Mouse (Mus musculus) hindbrain, embryonic 15.5 days (tissue): Measurements from ENCODE around the gene Il22ra1. TPM values are rescaled to one million over a fixed set of nuclear protein-coding genes. Genes with fewer than 3 reads are reported as not detected.

ENCODE experiments used
- ATAC-seq: fragments of 200-750 bp; cut with Nextera tagmentation; 2 replicates; pipeline ENCODE4 v1.8.0; 2017; ENCODE audit warnings: low read depth, moderate number of reproducible peaks, moderate TSS enrichment; ENCODE audit not compliant: low FRiP score
- H3K27ac ChIP-seq: fragments of 300-500 bp; sonication (generic); replicated peaks from 2 replicates; pipeline ENCODE4 v1.5.1; 2015; ENCODE audit warnings: mild to moderate bottlenecking, inconsistent platforms
- H3K27me3 ChIP-seq: fragments of 300-500 bp; sonication (generic); 2 replicates; pipeline ENCODE4 v1.6.1; 2015; ENCODE audit warnings: control low read depth, inconsistent platforms
- H3K36me3 ChIP-seq: fragments of 300-500 bp; sonication (generic); 2 replicates; pipeline ENCODE4 v1.6.1; 2015; ENCODE audit warnings: control low read depth, inconsistent platforms
- H3K4me1 ChIP-seq: fragments of 300-500 bp; sonication (generic); replicated peaks from 2 replicates; pipeline ENCODE4 v1.6.1; 2015; ENCODE audit warnings: control low read depth, inconsistent platforms
- H3K4me2 ChIP-seq: fragments of 300-500 bp; sonication (generic); 2 replicates; pipeline ENCODE4 v1.6.1; 2015; ENCODE audit warnings: moderate library complexity, mild to moderate bottlenecking, inconsistent platforms
- H3K4me3 ChIP-seq: fragments of 300-500 bp; sonication (generic); 2 replicates; pipeline ENCODE4 v1.5.1; 2015; ENCODE audit warnings: mild to moderate bottlenecking, inconsistent platforms
- H3K9ac ChIP-seq: fragments of 300-500 bp; sonication (generic); 2 replicates; pipeline ENCODE4 v1.6.1; 2015; ENCODE audit warnings: inconsistent platforms
- H3K9me3 ChIP-seq: fragments of 300-500 bp; sonication (generic); 2 replicates; pipeline ENCODE4 v1.6.1; 2016; ENCODE audit warnings: control low read depth, inconsistent platforms
- WGBS: fragments of 180-500 bp; shearing (Covaris S2); methylation state at CpG from one replicate; pipeline ENCODE4 v1.1.7; 2015; 5-methylcytosine and 5-hydroxymethylcytosine counted together
- polyA plus RNA-seq: library from polyadenylated mRNA; unstranded; fragments of >200 nt; fragmentation: Nextera tagmentation; extraction: Ambion mirVana; gene quantifications from 2 replicates; pipeline ENCODE4 v1.2.1, GENCODE M21; 2015

Gene Il22ra1
- polyA plus RNA-seq = not detected in 2 replicates

GRCm38 (mm10) chr4:135727817-135728216 lies at the start of gene Il22ra1:
Il22ra1 (plus strand) TSS chr4:135728172.
- no peak within 1 kb of the TSS for H3K27ac ChIP-seq
- H3K9ac ChIP-seq = no peak within 1 kb of the TSS
- H3K4me2 ChIP-seq = no peak within 1 kb of the TSS
- no peaks in the 10 kb centered on the region for H3K9me3 ChIP-seq
- 68% methylated on average over 14 of the region's 14 CpGs for WGBS
- no peaks in the 10 kb centered on the region for H3K27me3 ChIP-seq
- no peaks in the 10 kb centered on the region for H3K4me1 ChIP-seq
- no peaks in the 10 kb centered on the region for H3K36me3 ChIP-seq
- no peak within 1 kb of the TSS for H3K4me3 ChIP-seq
- no peak for ATAC-seq

GRCm38 (mm10) chr4:135679316-135679715 lies 48.7 kb upstream of the Il22ra1 start:
- Histone ChIP-seq H3K4me2 (no peak overlapping the region), H3K36me3 (no peaks in the 10 kb centered on the region), H3K9me3 (no peaks in the 10 kb centered on the region), H3K4me3 (no peak overlapping the region), H3K27me3 (peaks cover 7% of the 10 kb centered on the region), H3K27ac (no peak overlapping the region), H3K4me1 (no peaks in the 10 kb centered on the region), H3K9ac (no peak overlapping the region)
- WGBS = 82% methylated on average over 4 of the region's 4 CpGs
- ATAC-seq = no peak

DNA sequence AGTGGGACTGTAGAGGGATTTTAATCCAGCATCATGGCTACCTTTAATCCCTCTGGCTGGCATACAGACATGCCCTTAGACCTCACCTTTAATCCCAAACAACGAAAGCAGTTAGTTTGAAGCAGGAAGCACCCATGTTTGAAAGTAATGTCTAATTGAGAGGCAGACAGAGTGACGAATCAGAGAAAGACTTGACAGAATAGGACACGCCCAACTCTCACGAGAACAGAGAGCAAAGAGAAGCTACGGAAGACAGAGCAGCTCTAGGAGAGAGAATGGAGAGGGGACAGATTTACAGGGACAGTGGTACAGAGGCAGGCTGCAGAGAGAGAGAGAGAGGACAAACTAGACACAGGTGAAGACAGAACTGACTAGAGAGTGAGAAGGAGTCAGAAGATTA lies 46.2 kb upstream of the Il22ra1 start:
- no peak overlapping the region for H3K9ac ChIP-seq
- ATAC-seq = no peak
- peaks cover 12% of the 10 kb centered on the region for H3K4me1 ChIP-seq
- peaks cover 28% of the 10 kb centered on the region for H3K27me3 ChIP-seq
- WGBS = 74% methylated on average over 5 of the region's 5 CpGs
- H3K4me2 ChIP-seq = no peak overlapping the region
- no peaks in the 10 kb centered on the region for H3K9me3 ChIP-seq
- H3K27ac ChIP-seq = no peak overlapping the region
- H3K4me3 ChIP-seq = no peak overlapping the region
- no peaks in the 10 kb centered on the region for H3K36me3 ChIP-seq

DNA sequence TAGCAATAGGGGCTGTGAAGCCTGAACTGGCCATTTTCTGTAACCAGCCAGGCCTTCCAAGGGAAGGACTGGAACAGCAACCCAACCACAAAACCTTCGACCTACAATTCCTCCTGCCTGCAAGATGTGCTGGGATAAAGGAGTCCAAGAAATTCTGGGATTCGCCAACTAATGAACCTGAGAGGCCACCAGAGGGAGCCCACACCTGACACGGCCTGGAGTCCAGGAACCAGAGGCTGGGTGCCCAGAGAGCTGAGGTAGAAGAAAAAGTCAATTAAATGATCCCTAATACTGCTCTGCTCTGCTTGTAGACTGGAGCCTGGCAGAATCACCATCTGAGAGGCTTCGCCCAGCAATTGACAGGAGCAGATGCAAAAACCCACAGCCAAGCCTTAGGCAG lies 44.4 kb upstream of the Il22ra1 start:
- no peak overlapping the region for H3K4me3 ChIP-seq
- H3K27ac ChIP-seq = no peak overlapping the region
- H3K4me1 ChIP-seq = peaks cover 14% of the 10 kb centered on the region
- no peak for ATAC-seq
- no peak overlapping the region for H3K4me2 ChIP-seq
- H3K9ac ChIP-seq = no peak overlapping the region
- H3K27me3 ChIP-seq = peaks cover 44% of the 10 kb centered on the region
- no peaks in the 10 kb centered on the region for H3K9me3 ChIP-seq
- WGBS = 36% methylated on average over 4 of the region's 4 CpGs
- no peaks in the 10 kb centered on the region for H3K36me3 ChIP-seq

GRCm38 (mm10) chr4:135684731-135685130 lies 43.2 kb upstream of the Il22ra1 start:
- no peaks in the 10 kb centered on the region for H3K36me3 ChIP-seq
- no peak overlapping the region for H3K27ac ChIP-seq
- H3K9me3 ChIP-seq = no peaks in the 10 kb centered on the region
- ATAC-seq = no peak
- H3K9ac ChIP-seq = no peak overlapping the region
- peaks cover 47% of the 10 kb centered on the region for H3K27me3 ChIP-seq
- no peak overlapping the region for H3K4me2 ChIP-seq
- H3K4me1 ChIP-seq = peaks cover 14% of the 10 kb centered on the region
- WGBS = 34% methylated on average over 3 of the region's 3 CpGs
- H3K4me3 ChIP-seq = no peak overlapping the region

DNA sequence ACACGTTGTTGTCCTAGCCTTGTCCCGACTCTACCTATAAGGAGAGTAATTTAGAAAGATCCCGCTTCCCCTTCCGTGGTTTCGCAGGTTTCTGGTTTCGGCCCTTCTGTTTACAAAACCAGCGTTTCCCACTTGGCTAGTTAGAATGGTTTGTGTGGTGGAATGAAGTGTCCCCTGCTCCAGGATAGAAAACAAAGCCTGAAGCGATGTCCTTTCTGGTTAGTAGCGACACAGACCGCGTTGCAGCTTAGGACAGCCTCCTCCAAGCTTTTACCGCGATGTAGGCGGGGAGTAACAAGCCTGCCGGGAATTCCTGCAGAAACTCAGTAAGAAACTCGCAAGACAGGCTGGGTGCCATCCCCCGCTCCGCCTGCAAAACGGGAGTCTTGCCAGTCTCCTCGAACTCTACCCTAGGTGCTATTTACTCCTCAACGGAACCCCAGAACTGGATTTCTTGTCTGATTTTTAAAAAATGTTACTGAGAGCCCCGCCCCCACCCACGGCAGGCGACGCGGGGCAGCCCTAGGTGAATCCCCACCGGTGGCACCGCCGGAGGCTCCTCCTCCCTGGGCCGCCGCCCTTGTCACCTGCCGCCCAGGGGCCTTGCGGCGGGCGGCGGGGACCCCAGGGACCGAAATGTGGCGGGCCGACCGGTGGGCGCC lies 41.9 kb upstream of the Il22ra1 start, which contains the start of gene Ifnlr1:
Gene Ifnlr1, plus strand, starts transcription at position 382 of the 662 bp plus-strand sequence.
- Histone ChIP-seq H3K4me1 (peaks cover 14% of the 10 kb centered on the region), H3K9ac (peak within 1 kb of the TSS; percentile 55), H3K9me3 (no peaks in the 10 kb centered on the region), H3K36me3 (no peaks in the 10 kb centered on the region), H3K4me3 (peak within 1 kb of the TSS; percentile 52), H3K27me3 (peaks cover 47% of the 10 kb centered on the region), H3K27ac (no peak within 1 kb of the TSS), H3K4me2 (peak within 1 kb of the TSS; percentile 99)
- under 1% methylated on average over 41 of the region's 41 CpGs for WGBS
- ATAC-seq = no peak

DNA sequence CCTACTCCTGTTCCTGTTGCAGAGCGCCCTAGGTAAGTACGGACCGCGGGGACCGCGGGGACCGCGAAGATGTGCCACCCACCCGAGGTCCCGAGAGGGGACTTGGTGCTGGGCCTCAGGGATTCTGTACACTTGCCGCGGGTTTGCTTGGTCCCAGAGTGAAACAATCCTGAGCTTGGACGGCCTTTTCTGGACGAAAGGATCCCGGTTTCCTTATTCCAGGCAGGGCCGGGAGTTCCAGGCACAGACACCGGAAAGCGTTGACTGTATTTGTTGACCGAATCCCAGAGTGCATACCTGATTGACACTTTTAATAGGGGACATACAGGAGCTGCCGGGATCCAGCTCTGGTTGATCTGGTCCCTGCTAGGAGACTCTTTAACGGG lies 41.4 kb upstream of the Il22ra1 start:
- no peaks in the 10 kb centered on the region for H3K36me3 ChIP-seq
- no peak overlapping the region for H3K27ac ChIP-seq
- peak overlapping the region; percentile 55 for H3K9ac ChIP-seq
- H3K4me3 ChIP-seq = peak overlapping the region; percentile 52
- peaks cover 47% of the 10 kb centered on the region for H3K27me3 ChIP-seq
- WGBS = 1% methylated on average over 21 of the region's 21 CpGs
- H3K4me1 ChIP-seq = peaks cover 14% of the 10 kb centered on the region
- H3K4me2 ChIP-seq = peak overlapping the region; percentile 99
- no peaks in the 10 kb centered on the region for H3K9me3 ChIP-seq
- ATAC-seq = no peak

GRCm38 (mm10) chr4:135689797-135690196 lies 38.2 kb upstream of the Il22ra1 start:
- no peak for ATAC-seq
- Histone ChIP-seq H3K4me3 (no peak overlapping the region), H3K27me3 (peaks cover 35% of the 10 kb centered on the region), H3K9me3 (no peaks in the 10 kb centered on the region), H3K4me2 (no peak overlapping the region), H3K36me3 (no peaks in the 10 kb centered on the region), H3K27ac (no peak overlapping the region), H3K4me1 (peaks cover 14% of the 10 kb centered on the region), H3K9ac (no peak overlapping the region)
- WGBS = 94% methylated on average over 7 of the region's 7 CpGs

DNA sequence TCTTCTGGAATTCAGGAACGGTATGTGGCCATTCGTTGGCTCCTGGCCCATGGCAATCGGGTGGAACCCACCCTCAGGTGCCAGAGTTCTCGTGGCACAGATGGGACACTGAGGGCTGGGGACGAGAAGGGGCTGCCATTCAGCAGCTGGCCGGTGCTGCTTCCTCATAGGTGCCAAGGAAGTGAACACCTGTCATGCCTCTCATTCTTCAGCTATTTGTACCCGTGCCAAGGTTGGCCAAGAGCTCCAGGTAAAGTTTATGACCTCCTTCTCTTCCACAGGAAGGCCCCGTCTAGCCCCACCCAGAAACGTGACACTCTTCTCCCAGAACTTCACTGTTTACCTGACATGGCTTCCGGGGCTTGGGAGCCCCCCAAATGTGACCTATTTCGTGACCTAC lies 37.7 kb upstream of the Il22ra1 start:
- Histone ChIP-seq H3K4me2 (no peak overlapping the region), H3K36me3 (no peaks in the 10 kb centered on the region), H3K9ac (no peak overlapping the region), H3K4me3 (no peak overlapping the region), H3K27me3 (peaks cover 30% of the 10 kb centered on the region), H3K27ac (no peak overlapping the region), H3K4me1 (peaks cover 14% of the 10 kb centered on the region), H3K9me3 (no peaks in the 10 kb centered on the region)
- ATAC-seq = no peak
- WGBS = 85% methylated on average over 11 of the region's 11 CpGs

- Histone ChIP-seq H3K36me3 (no peaks in the 10 kb centered on the region), H3K4me1 (no peaks in the 10 kb centered on the region), H3K27me3 (peaks cover 8% of the 10 kb centered on the region), H3K9ac (no peak overlapping the region), H3K4me2 (no peak overlapping the region), H3K4me3 (no peak overlapping the region), H3K27ac (no peak overlapping the region), H3K9me3 (no peaks in the 10 kb centered on the region)
- WGBS = 84% methylated on average over 4 of the region's 4 CpGs
- no peak for ATAC-seq
Measured at GRCm38 (mm10) chr4:135692916-135693315, 35.1 kb upstream of the Il22ra1 start.

DNA sequence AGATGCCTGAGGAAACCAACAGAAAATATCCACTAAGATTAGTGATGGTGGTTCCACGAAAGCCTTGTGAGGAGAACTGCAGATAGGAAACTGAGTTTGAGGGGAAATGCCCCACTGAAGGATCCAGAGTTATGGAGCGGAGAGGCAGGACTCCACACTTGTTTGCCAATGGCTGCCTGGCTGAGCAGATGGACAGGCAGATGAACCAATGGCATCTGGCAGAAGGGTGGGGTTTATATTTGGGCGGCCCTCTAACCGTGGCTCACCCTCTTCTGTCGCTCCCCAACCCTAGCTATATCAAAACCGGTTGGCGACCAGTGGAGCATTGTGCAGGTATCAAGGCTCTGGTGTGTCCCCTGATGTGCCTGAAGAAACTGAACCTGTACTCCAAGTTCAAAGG lies 29.5 kb upstream of the Il22ra1 start:
- Histone ChIP-seq H3K36me3 (no peaks in the 10 kb centered on the region), H3K27ac (no peak overlapping the region), H3K9me3 (no peaks in the 10 kb centered on the region), H3K9ac (no peak overlapping the region), H3K4me2 (peak overlapping the region; percentile 21; the same call in 1 of the 2 replicates), H3K27me3 (no peaks in the 10 kb centered on the region), H3K4me3 (peak overlapping the region; percentile 19), H3K4me1 (no peaks in the 10 kb centered on the region)
- ATAC-seq = no peak
- 81% methylated on average over 7 of the region's 7 CpGs for WGBS

DNA sequence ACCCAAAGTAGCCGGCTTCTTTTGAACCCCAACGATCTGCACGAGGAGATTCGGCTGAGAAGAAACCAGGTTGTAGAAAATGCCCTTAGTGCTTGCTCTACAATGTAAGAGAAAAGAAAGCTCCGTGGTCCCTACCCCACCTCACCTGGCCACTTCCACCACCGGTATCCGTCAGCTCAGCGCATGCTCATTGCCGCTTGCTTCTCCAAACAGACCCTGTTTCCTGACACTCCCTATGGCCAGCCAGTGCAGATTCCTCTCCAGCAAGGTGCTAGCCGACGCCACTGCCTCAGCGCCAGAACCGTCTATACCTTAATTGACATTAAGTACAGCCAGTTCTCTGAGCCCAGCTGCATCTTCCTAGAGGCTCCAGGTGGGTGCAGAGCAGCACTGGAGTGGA lies 24.5 kb upstream of the Il22ra1 start:
- Histone ChIP-seq H3K4me1 (no peaks in the 10 kb centered on the region), H3K36me3 (no peaks in the 10 kb centered on the region), H3K27ac (no peak overlapping the region), H3K9ac (no peak overlapping the region), H3K4me2 (no peak overlapping the region), H3K27me3 (no peaks in the 10 kb centered on the region), H3K9me3 (no peaks in the 10 kb centered on the region), H3K4me3 (no peak overlapping the region)
- WGBS = 85% methylated on average over 13 of the region's 13 CpGs
- ATAC-seq = no peak

DNA sequence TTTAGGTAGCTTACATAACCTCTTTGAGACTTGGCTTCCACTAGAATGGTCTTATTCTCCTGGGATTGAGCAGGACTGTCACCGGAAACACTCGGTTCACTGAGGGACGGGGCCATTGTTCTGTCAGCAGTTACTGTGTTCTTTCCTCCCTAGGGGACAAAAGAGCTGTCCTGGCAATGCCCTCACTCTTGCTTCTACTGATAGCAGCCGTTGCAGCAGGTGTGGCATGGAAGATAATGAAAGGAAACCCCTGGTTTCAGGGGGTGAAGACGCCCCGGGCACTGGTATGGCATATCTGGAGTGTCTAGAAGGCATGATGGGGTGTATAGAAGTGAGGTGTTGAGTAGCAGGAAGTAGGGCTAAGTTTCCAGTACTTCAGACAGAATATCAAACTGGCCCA lies 24.0 kb upstream of the Il22ra1 start:
- Histone ChIP-seq H3K4me3 (no peak overlapping the region), H3K4me2 (no peak overlapping the region), H3K36me3 (no peaks in the 10 kb centered on the region), H3K9me3 (no peaks in the 10 kb centered on the region), H3K4me1 (no peaks in the 10 kb centered on the region), H3K27me3 (no peaks in the 10 kb centered on the region), H3K27ac (no peak overlapping the region), H3K9ac (no peak overlapping the region)
- WGBS = 33% methylated on average over 6 of the region's 6 CpGs
- ATAC-seq = no peak
